Mouse (Mus musculus): ENCODE results near the gene Zfp119b. TPM values are rescaled to one million over a fixed set of nuclear protein-coding genes. Genes with fewer than 3 reads are reported as not detected.

The Zfp119b gene
- total and polyA plus RNA-seq, 3 experiments = 0.39 to 10.0 (median 4.2) TPM

- H3K4me3 ChIP-seq (ENCODE audit: low read depth, low read length) = peak within 1 kb of the TSS; percentile 71
- H3K27me3 ChIP-seq (ENCODE audit: insufficient read depth, low read length) = peaks cover 9% of the 10 kb centered on the region
- H3K9me3 ChIP-seq (replicated peaks) = no peaks in the 10 kb centered on the region
- H3K36me3 ChIP-seq (replicated peaks) = peaks cover 51% of the 10 kb centered on the region
- TF ChIP-seq GATA1 (IDR thresholded peaks at IDR 0.05; ENCODE audit: borderline replicate concordance, low read length) = no peak
- no peak for TF ChIP-seq CTCF (IDR thresholded peaks at IDR 0.05; ENCODE audit: low read depth, low read length)
- TF ChIP-seq TAL1 (conservative IDR thresholded peaks at IDR 0.05; ENCODE audit: low read depth, low read length) = no peak
- TF ChIP-seq GATA2 (IDR thresholded peaks at IDR 0.05; ENCODE audit: borderline replicate concordance, low read depth, low read length) = no peak
- TF ChIP-seq POLR2AphosphoS5 (IDR thresholded peaks at IDR 0.05; ENCODE audit: insufficient replicate concordance, low read depth, low read length) = no peak
- H3K4me1 ChIP-seq (ENCODE audit: insufficient read depth, low read depth, low read length) = peaks cover 62% of the 10 kb centered on the region
- DNase-seq (ENCODE audit: low spot score) (peak; percentile 99), ATAC-seq (ENCODE audit: extremely low read depth, insufficient number of reproducible peaks, low FRiP score, poor library complexity, severe bottlenecking) (peak; percentile 90)
Measured at GRCm38 (mm10) chr17:55958918-55959728, 9.8 kb upstream of the Zfp119b start, which contains the start of gene Yju2. Yju2 (plus strand) TSS chr17:55959099.

- TF ChIP-seq CTCF (IDR thresholded peaks at IDR 0.05; ENCODE audit: low read depth, low read length) (no peak), POLR2AphosphoS5 (IDR thresholded peaks at IDR 0.05; ENCODE audit: insufficient replicate concordance, low read depth, low read length) (no peak), GATA2 (IDR thresholded peaks at IDR 0.05; ENCODE audit: borderline replicate concordance, low read depth, low read length) (no peak), TAL1 (conservative IDR thresholded peaks at IDR 0.05; ENCODE audit: low read depth, low read length) (no peak), GATA1 (IDR thresholded peaks at IDR 0.05; ENCODE audit: borderline replicate concordance, low read length) (no peak)
- DNase-seq (ENCODE audit: low spot score) (no peak), ATAC-seq (ENCODE audit: extremely low read depth, insufficient number of reproducible peaks, low FRiP score, poor library complexity, severe bottlenecking) (no peak)
- no peaks in the 10 kb centered on the region for H3K9me3 ChIP-seq (replicated peaks)
- H3K27me3 ChIP-seq (ENCODE audit: insufficient read depth, low read length) = peaks cover 14% of the 10 kb centered on the region
- peaks cover 62% of the 10 kb centered on the region for H3K4me1 ChIP-seq (ENCODE audit: insufficient read depth, low read depth, low read length)
- H3K36me3 ChIP-seq (replicated peaks) = peaks cover 46% of the 10 kb centered on the region
- H3K4me3 ChIP-seq (ENCODE audit: low read depth, low read length) = peak overlapping the region; percentile 71
Measured at GRCm38 (mm10) chr17:55958584-55958886, 9.2 kb upstream of the Zfp119b start.

DNA sequence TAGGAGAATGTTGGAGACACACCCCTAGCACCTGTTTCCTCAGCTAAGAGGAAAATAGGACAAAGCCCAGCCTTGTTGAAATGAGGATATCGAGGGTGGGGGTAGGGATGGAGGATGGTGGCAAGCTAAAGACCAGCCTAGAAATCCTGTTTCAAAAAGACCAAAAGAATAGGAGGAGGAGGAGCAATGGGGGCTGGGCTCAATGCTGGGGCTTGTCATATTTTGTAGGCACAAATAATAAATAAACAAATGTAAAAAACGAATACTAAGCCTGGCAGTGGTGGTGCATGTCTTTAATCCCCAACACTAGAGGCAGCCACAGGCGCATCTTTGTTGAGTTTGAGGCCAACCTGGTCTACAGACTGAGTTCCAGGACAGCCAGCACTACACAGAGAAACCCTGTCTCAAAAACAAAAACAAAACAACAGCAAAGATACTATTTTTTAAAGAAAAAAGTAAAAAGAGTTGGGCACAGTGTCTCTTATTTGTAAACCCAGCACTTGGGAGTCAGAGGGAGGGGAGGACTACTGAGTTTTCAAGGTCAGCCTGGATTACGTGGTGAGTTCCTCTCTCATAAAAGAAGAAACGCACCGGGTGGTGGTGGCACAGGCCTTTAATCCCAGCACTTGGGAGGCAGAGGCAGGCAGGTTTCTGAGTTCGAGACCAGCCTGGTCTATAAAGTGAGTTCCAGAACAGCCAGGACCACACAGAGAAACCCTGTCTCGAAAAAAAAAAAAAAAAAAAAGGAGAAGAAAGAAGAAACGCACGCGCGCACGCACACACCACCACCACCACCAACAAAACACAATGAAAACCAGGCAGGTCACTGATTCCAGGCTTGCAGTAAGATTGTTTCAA, 8.7 kb upstream of the Zfp119b start:
- Histone ChIP-seq H3K27me3 (ENCODE audit: insufficient read depth, low read length) (peaks cover 14% of the 10 kb centered on the region), H3K36me3 (replicated peaks) (peaks cover 40% of the 10 kb centered on the region), H3K4me1 (ENCODE audit: insufficient read depth, low read depth, low read length) (peaks cover 60% of the 10 kb centered on the region), H3K4me3 (ENCODE audit: low read depth, low read length) (peak overlapping the region; percentile 71), H3K9me3 (replicated peaks) (no peaks in the 10 kb centered on the region)
- DNase-seq (ENCODE audit: low spot score) (no peak), ATAC-seq (ENCODE audit: extremely low read depth, insufficient number of reproducible peaks, low FRiP score, poor library complexity, severe bottlenecking) (no peak)
- TF ChIP-seq POLR2AphosphoS5 (IDR thresholded peaks at IDR 0.05; ENCODE audit: insufficient replicate concordance, low read depth, low read length) (no peak), GATA1 (IDR thresholded peaks at IDR 0.05; ENCODE audit: borderline replicate concordance, low read length) (no peak)

DNA sequence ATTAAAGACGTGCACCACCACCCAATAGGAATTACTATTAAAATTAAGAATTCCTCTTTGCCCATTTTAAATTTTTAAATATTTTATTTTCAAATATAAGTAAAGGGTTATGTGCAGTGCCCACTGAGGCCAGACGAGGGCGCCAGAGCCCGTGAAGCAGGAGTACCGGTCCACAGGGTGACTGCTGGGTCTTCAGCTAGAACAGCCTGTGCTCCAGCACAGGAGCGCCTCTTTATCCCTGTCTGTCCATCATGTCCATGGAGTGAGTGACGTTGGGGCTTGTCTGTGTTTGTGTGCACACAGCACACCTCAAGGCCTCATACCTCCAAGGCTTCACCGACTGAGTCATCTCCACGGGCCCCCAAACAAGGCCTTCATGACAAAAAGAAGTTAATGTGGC, 7.9 kb upstream of the Zfp119b start:
- peaks cover 20% of the 10 kb centered on the region for H3K27me3 ChIP-seq (ENCODE audit: insufficient read depth, low read length)
- DNase-seq (ENCODE audit: low spot score) (peak; percentile 59), ATAC-seq (ENCODE audit: extremely low read depth, insufficient number of reproducible peaks, low FRiP score, poor library complexity, severe bottlenecking) (no peak)
- H3K4me3 ChIP-seq (ENCODE audit: low read depth, low read length) = peak overlapping the region; percentile 1; the same call in 1 of the 2 replicates
- peaks cover 65% of the 10 kb centered on the region for H3K4me1 ChIP-seq (ENCODE audit: insufficient read depth, low read depth, low read length)
- H3K9me3 ChIP-seq (replicated peaks) = no peaks in the 10 kb centered on the region
- TF ChIP-seq CTCF (IDR thresholded peaks at IDR 0.05; ENCODE audit: low read depth, low read length) (peak; percentile 69), POLR2AphosphoS5 (IDR thresholded peaks at IDR 0.05; ENCODE audit: insufficient replicate concordance, low read depth, low read length) (no peak)
- peaks cover 33% of the 10 kb centered on the region for H3K36me3 ChIP-seq (replicated peaks)

GRCm38 (mm10) chr17:55956591-55956990, 7.3 kb upstream of the Zfp119b start:
- Histone ChIP-seq H3K4me3 (ENCODE audit: low read depth, low read length) (peak overlapping the region; percentile 69; the same call in 1 of the 2 replicates), H3K4me1 (ENCODE audit: insufficient read depth, low read depth, low read length) (peaks cover 61% of the 10 kb centered on the region), H3K36me3 (replicated peaks) (peaks cover 27% of the 10 kb centered on the region), H3K27me3 (ENCODE audit: insufficient read depth, low read length) (peaks cover 22% of the 10 kb centered on the region), H3K9me3 (replicated peaks) (no peaks in the 10 kb centered on the region)
- TF ChIP-seq GATA2 (IDR thresholded peaks at IDR 0.05; ENCODE audit: borderline replicate concordance, low read depth, low read length) (no peak), GATA1 (IDR thresholded peaks at IDR 0.05; ENCODE audit: borderline replicate concordance, low read length) (no peak), CTCF (IDR thresholded peaks at IDR 0.05; ENCODE audit: low read depth, low read length) (no peak), POLR2AphosphoS5 (IDR thresholded peaks at IDR 0.05; ENCODE audit: insufficient replicate concordance, low read depth, low read length) (no peak), TAL1 (conservative IDR thresholded peaks at IDR 0.05; ENCODE audit: low read depth, low read length) (no peak)
- DNase-seq (ENCODE audit: low spot score) (no peak), ATAC-seq (ENCODE audit: extremely low read depth, insufficient number of reproducible peaks, low FRiP score, poor library complexity, severe bottlenecking) (no peak)

GRCm38 (mm10) chr17:55956129-55956528, 6.8 kb upstream of the Zfp119b start:
- peaks cover 56% of the 10 kb centered on the region for H3K4me1 ChIP-seq (ENCODE audit: insufficient read depth, low read depth, low read length)
- no peak for DNase-seq (ENCODE audit: low spot score)
- no peak for ATAC-seq (ENCODE audit: extremely low read depth, insufficient number of reproducible peaks, low FRiP score, poor library complexity, severe bottlenecking)
- H3K36me3 ChIP-seq (replicated peaks) = peaks cover 22% of the 10 kb centered on the region
- peaks cover 24% of the 10 kb centered on the region for H3K27me3 ChIP-seq (ENCODE audit: insufficient read depth, low read length)
- no peaks in the 10 kb centered on the region for H3K9me3 ChIP-seq (replicated peaks)
- TF ChIP-seq GATA2 (IDR thresholded peaks at IDR 0.05; ENCODE audit: borderline replicate concordance, low read depth, low read length) (no peak), CTCF (IDR thresholded peaks at IDR 0.05; ENCODE audit: low read depth, low read length) (no peak), TAL1 (conservative IDR thresholded peaks at IDR 0.05; ENCODE audit: low read depth, low read length) (no peak), POLR2AphosphoS5 (IDR thresholded peaks at IDR 0.05; ENCODE audit: insufficient replicate concordance, low read depth, low read length) (no peak), GATA1 (IDR thresholded peaks at IDR 0.05; ENCODE audit: borderline replicate concordance, low read length) (no peak)
- peak overlapping the region; percentile 69; the same call in 1 of the 2 replicates for H3K4me3 ChIP-seq (ENCODE audit: low read depth, low read length)
